Mouse (Mus musculus) MEL (cell line): Measurements from ENCODE around the gene Bub1b. TPM values are rescaled to one million over a fixed set of nuclear protein-coding genes. Genes with fewer than 3 reads are reported as not detected.

ENCODE experiments used
- DNase-seq: peaks from one replicate; pipeline ENCODE4 v3.0.0; 2011; ENCODE audit warnings: low read depth, low spot score
- H3K27ac ChIP-seq: 2 replicates; pipeline ENCODE4 v1.5.1; 2012; ENCODE audit warnings: low read depth, mild to moderate bottlenecking, control low read depth, low read length, moderate library complexity; ENCODE audit not compliant: control insufficient read depth
- H3K27me3 ChIP-seq, 2 experiments: fragments of 150-350 bp in 1 of 2; sonication (generic) in 1 of 2; 2 replicates each; pipeline ENCODE4 v1.6.1; 2012; ENCODE audit warnings: low read length in 2 of 2, mild to moderate bottlenecking in 2 of 2, improper control_type of control experiment in 1 of 2, moderate library complexity in 1 of 2; ENCODE audit not compliant: insufficient read depth in 2 of 2, control insufficient read depth in 1 of 2
- H3K36me3 ChIP-seq, 2 experiments: 2 replicates each; pipeline ENCODE4 v1.6.1; 2012 to 2014; ENCODE audit warnings: low read length in 2 of 2, improper control_type of control experiment in 1 of 2, inconsistent platforms in 1 of 2, mild to moderate bottlenecking in 1 of 2; ENCODE audit not compliant: insufficient read depth in 2 of 2, control insufficient read depth in 1 of 2
- H3K4me1 ChIP-seq, 2 experiments: fragments of 150-350 bp in 1 of 2; sonication (generic) in 1 of 2; 2 replicates each; pipeline ENCODE4 v1.6.1; 2012; ENCODE audit warnings: low read length in 2 of 2, improper control_type of control experiment in 1 of 2, mild to moderate bottlenecking in 1 of 2; ENCODE audit not compliant: insufficient read depth in 2 of 2, control insufficient read depth in 1 of 2
- H3K4me3 ChIP-seq, 2 experiments: fragments of 150-350 bp in 1 of 2; sonication (generic) in 1 of 2; 2 replicates each; pipeline ENCODE4 v1.5.1; 2012; ENCODE audit warnings: low read depth in 2 of 2, low read length in 2 of 2, mild to moderate bottlenecking in 2 of 2, moderate library complexity in 2 of 2, control low read depth in 1 of 2, improper control_type of control experiment in 1 of 2; ENCODE audit not compliant: control insufficient read depth in 1 of 2, insufficient read depth in 1 of 2
- H3K79me2 ChIP-seq: 2 replicates; pipeline ENCODE4 v1.6.1; 2012; ENCODE audit warnings: mild to moderate bottlenecking, low read length, moderate library complexity; ENCODE audit not compliant: control insufficient read depth, poor library complexity, insufficient read depth
- H3K9ac ChIP-seq: 2 replicates; pipeline ENCODE4 v1.6.1; 2012; ENCODE audit warnings: low read depth, mild to moderate bottlenecking, control low read depth, low read length, moderate library complexity; ENCODE audit not compliant: control insufficient read depth, poor library complexity, severe bottlenecking
- H3K9me3 ChIP-seq: fragments of 150-350 bp; sonication (generic); replicated peaks from 2 replicates; pipeline ENCODE4 v1.6.1; 2012; ENCODE audit warnings: mild to moderate bottlenecking, low read length, improper control_type of control experiment, moderate library complexity; ENCODE audit not compliant: insufficient read depth
- BHLHE40 ChIP-seq: IDR thresholded peaks from 2 replicates; pipeline ENCODE4 v1.6.1; 2012; ENCODE audit warnings: low read depth, mild to moderate bottlenecking, inconsistent platforms, low read length, improper control_type of control experiment, borderline replicate concordance
- CHD1 ChIP-seq: IDR thresholded peaks from 2 replicates; pipeline ENCODE4 v1.6.1; 2012; ENCODE audit warnings: low read depth, mild to moderate bottlenecking, inconsistent platforms, low read length, improper control_type of control experiment
- CHD2 ChIP-seq: IDR thresholded peaks from 2 replicates; pipeline ENCODE4 v1.6.1; 2011; ENCODE audit warnings: low read length, improper control_type of control experiment
- CTCF ChIP-seq, 3 experiments: IDR thresholded peaks in 2 of 3; conservative IDR thresholded peaks in 1 of 3; 2 replicates each; pipeline ENCODE4 v1.5.1; 2011 to 2012; ENCODE audit warnings: low read length in 3 of 3, low read depth in 2 of 3, mild to moderate bottlenecking in 2 of 3, improper control_type of control experiment in 1 of 3, inconsistent platforms in 1 of 3, mixed read lengths in 1 of 3, moderate library complexity in 1 of 3; ENCODE audit not compliant: control insufficient read depth in 1 of 3, insufficient read depth in 1 of 3, poor library complexity in 1 of 3, severe bottlenecking in 1 of 3
- E2F4 ChIP-seq: IDR thresholded peaks from 2 replicates; pipeline ENCODE4 v1.6.1; 2011; ENCODE audit warnings: low read depth, low read length, improper control_type of control experiment, borderline replicate concordance
- EP300 ChIP-seq, 2 experiments: IDR thresholded peaks; 2 replicates each; pipeline ENCODE4 v1.6.1; 2011; ENCODE audit warnings: improper control_type of control experiment in 2 of 2, low read length in 2 of 2, low read depth in 1 of 2, mild to moderate bottlenecking in 1 of 2
- ETS1 ChIP-seq: IDR thresholded peaks from 2 replicates; pipeline ENCODE4 v1.6.1; 2012; ENCODE audit warnings: low read depth, mild to moderate bottlenecking, inconsistent platforms, low read length, improper control_type of control experiment, moderate library complexity
- GATA1 ChIP-seq: IDR thresholded peaks from 2 replicates; pipeline ENCODE4 v1.6.1; 2011; ENCODE audit warnings: low read depth, low read length, improper control_type of control experiment
- JUND ChIP-seq: IDR thresholded peaks from 2 replicates; pipeline ENCODE4 v1.6.1; 2011; ENCODE audit warnings: low read depth, mild to moderate bottlenecking, improper control_type of control experiment, low read length
- KAT2A ChIP-seq: conservative IDR thresholded peaks from 2 replicates; pipeline ENCODE4 v1.6.1; 2012; ENCODE audit warnings: low read depth, low read length, improper control_type of control experiment, inconsistent platforms
- MAX ChIP-seq: IDR thresholded peaks from 2 replicates; pipeline ENCODE4 v1.6.1; 2011; ENCODE audit warnings: low read length, improper control_type of control experiment
- MAZ ChIP-seq: IDR thresholded peaks from 2 replicates; pipeline ENCODE4 v1.6.1; 2012; ENCODE audit warnings: low read depth, mild to moderate bottlenecking, inconsistent platforms, low read length, improper control_type of control experiment
- MEF2A ChIP-seq: IDR thresholded peaks from 2 replicates; pipeline ENCODE4 v1.6.1; 2014; ENCODE audit warnings: low read depth, mild to moderate bottlenecking, inconsistent platforms, low read length, improper control_type of control experiment; ENCODE audit not compliant: poor library complexity, insufficient replicate concordance, severe bottlenecking; ENCODE audit errors: extremely low read depth
- MXI1 ChIP-seq: IDR thresholded peaks from 2 replicates; pipeline ENCODE4 v1.6.1; 2011; ENCODE audit warnings: mild to moderate bottlenecking, low read depth, low read length, improper control_type of control experiment
- NELFE ChIP-seq: IDR thresholded peaks from 2 replicates; pipeline ENCODE4 v1.6.1; 2011; ENCODE audit warnings: low read depth, low read length, improper control_type of control experiment
- POLR2AphosphoS5 ChIP-seq: IDR thresholded peaks from 2 replicates; pipeline ENCODE4 v1.6.1; 2012; ENCODE audit warnings: low read depth, borderline replicate concordance, mild to moderate bottlenecking, inconsistent platforms, low read length, moderate library complexity, mixed read lengths
- SIN3A ChIP-seq: IDR thresholded peaks from 2 replicates; pipeline ENCODE4 v1.6.1; 2012; ENCODE audit warnings: low read length, improper control_type of control experiment, inconsistent platforms
- SMC3 ChIP-seq: IDR thresholded peaks from 2 replicates; pipeline ENCODE4 v1.6.1; 2011; ENCODE audit warnings: low read depth, low read length, improper control_type of control experiment
- TAL1 ChIP-seq: IDR thresholded peaks from 2 replicates; pipeline ENCODE4 v1.6.1; 2012; ENCODE audit warnings: mild to moderate bottlenecking, inconsistent platforms, low read length, moderate library complexity, mixed read lengths
- TBP ChIP-seq: IDR thresholded peaks from 2 replicates; pipeline ENCODE4 v1.8.0; 2011; ENCODE audit warnings: low read depth, low read length, improper control_type of control experiment
- TCF12 ChIP-seq: IDR thresholded peaks from 2 replicates; pipeline ENCODE4 v1.6.1; 2014; ENCODE audit warnings: low read depth, mild to moderate bottlenecking, inconsistent platforms, low read length, improper control_type of control experiment, moderate library complexity
- UBTF ChIP-seq: IDR thresholded peaks from 2 replicates; pipeline ENCODE4 v1.6.1; 2012; ENCODE audit warnings: low read depth, mild to moderate bottlenecking, inconsistent platforms, low read length, improper control_type of control experiment, moderate library complexity, borderline replicate concordance; ENCODE audit not compliant: insufficient read depth
- ZC3H11A ChIP-seq: IDR thresholded peaks from 2 replicates; pipeline ENCODE4 v1.6.1; 2012; ENCODE audit warnings: low read depth, mild to moderate bottlenecking, inconsistent platforms, low read length, improper control_type of control experiment
- ZKSCAN1 ChIP-seq: IDR thresholded peaks from 2 replicates; pipeline ENCODE4 v1.6.1; 2012; ENCODE audit warnings: low read depth, mild to moderate bottlenecking, inconsistent platforms, low read length, improper control_type of control experiment, moderate library complexity
- ZMIZ1 ChIP-seq: IDR thresholded peaks from 2 replicates; pipeline ENCODE4 v1.6.1; 2012; ENCODE audit warnings: low read depth, mild to moderate bottlenecking, inconsistent platforms, low read length, improper control_type of control experiment, moderate library complexity
- ZNF384 ChIP-seq: IDR thresholded peaks from 2 replicates; pipeline ENCODE4 v1.6.1; 2012; ENCODE audit warnings: low read depth, mild to moderate bottlenecking, inconsistent platforms, low read length, improper control_type of control experiment
- polyA plus RNA-seq, 2 experiments: library from polyadenylated mRNA; stranded (reverse) in 1 of 2; unstranded in 1 of 2; fragments of >175 nt in 1 of 2; fragments of >200 nt in 1 of 2; gene quantifications; 2 replicates each; pipeline versions ENCODE4 v1.2.1 to v1.2.4; 2012; ENCODE audit warnings: low replicate concordance in 2 of 2, low read depth in 1 of 2; ENCODE audit not compliant: insufficient read length in 2 of 2, insufficient read depth in 1 of 2, missing spikeins in 1 of 2
- total RNA-seq: library from RNA; depleted of rRNA; stranded (reverse); fragments of 300-350 nt; gene quantifications from 2 replicates; pipeline ENCODE4 v1.2.3, GENCODE M21; 2012

The Bub1b gene
- total and polyA plus RNA-seq, 3 experiments = 87.5 to 120 TPM; not detected in 1

GRCm38 (mm10) chr2:118667181-118667580, 69.2 kb downstream of the Bub1b start:
- no peaks in the 10 kb centered on the region for H3K27me3 ChIP-seq
- no peak overlapping the region for H3K4me3 ChIP-seq
- DNase-seq = no peak
- TF ChIP-seq ZMIZ1 = no peak
- TF ChIP-seq MEF2A = no peak
- no peak for TF ChIP-seq TAL1
- TF ChIP-seq NELFE = no peak
- peaks cover 3 to 15% of the 10 kb centered on the region in 2 experiments for H3K4me1 ChIP-seq
- no peaks in the 10 kb centered on the region for H3K9me3 ChIP-seq
- no peak overlapping the region for H3K27ac ChIP-seq
- H3K79me2 ChIP-seq = peaks cover 15% of the 10 kb centered on the region
- peaks cover 0 to 9% of the 10 kb centered on the region in 2 experiments; a peak in 2 of 4 replicates for H3K36me3 ChIP-seq
- H3K9ac ChIP-seq = no peak overlapping the region

GRCm38 (mm10) chr2:118669245-118669644, 71.2 kb downstream of the Bub1b start:
- H3K4me3 ChIP-seq = no peak overlapping the region
- H3K9ac ChIP-seq = no peak overlapping the region
- H3K27ac ChIP-seq = no peak overlapping the region
- no peak for DNase-seq
- peaks cover 6% of the 10 kb centered on the region for H3K79me2 ChIP-seq
- TF ChIP-seq MEF2A = no peak
- TF ChIP-seq ETS1 = no peak
- TF ChIP-seq ZC3H11A = no peak
- no peak for TF ChIP-seq TAL1
- TF ChIP-seq EP300 (IDR thresholded peaks at IDR 0.05; ENCODE audit: low read depth in 1 of 2, low read length in 2 of 2) = no peak
- TF ChIP-seq CHD1 = no peak
- no peak for TF ChIP-seq MAZ
- TF ChIP-seq E2F4 = no peak
- no peak for TF ChIP-seq KAT2A
- TF ChIP-seq ZNF384 = no peak
- H3K36me3 ChIP-seq = peaks cover 0 to 6% of the 10 kb centered on the region in 2 experiments; a peak in 1 of 4 replicates
- no peaks in the 10 kb centered on the region for H3K9me3 ChIP-seq
- peaks cover 0 to 9% of the 10 kb centered on the region in 2 experiments; a peak in 1 of 4 replicates for H3K4me1 ChIP-seq
- no peaks in the 10 kb centered on the region for H3K27me3 ChIP-seq

GRCm38 (mm10) chr2:118669785-118670184, 71.8 kb downstream of the Bub1b start:
- Histone ChIP-seq H3K79me2 (peaks cover under 1% of the 10 kb centered on the region), H3K27me3 (no peaks in the 10 kb centered on the region), H3K4me1 (peaks cover 0 to 6% of the 10 kb centered on the region in 2 experiments; a peak in 1 of 4 replicates), H3K9me3 (no peaks in the 10 kb centered on the region), H3K9ac (no peak overlapping the region), H3K36me3 (peaks cover 0 to 3% of the 10 kb centered on the region in 2 experiments; a peak in 1 of 4 replicates), H3K4me3 (no peak overlapping the region), H3K27ac (no peak overlapping the region)
- no peak for DNase-seq
- TF ChIP-seq SIN3A = no peak
- no peak for TF ChIP-seq JUND
- no peak for TF ChIP-seq CTCF (IDR thresholded peaks at IDR 0.05 in 2 of 3, conservative IDR thresholded peaks at IDR 0.05 in 1 of 3; ENCODE audit: control insufficient read depth in 1 of 3, insufficient read depth in 1 of 3, low read depth in 2 of 3, low read length in 3 of 3, poor library complexity in 1 of 3, severe bottlenecking in 1 of 3)
- TF ChIP-seq ZKSCAN1 = no peak
- TF ChIP-seq POLR2AphosphoS5 = no peak
- TF ChIP-seq ZMIZ1 = no peak
- TF ChIP-seq CHD2 = no peak
- TF ChIP-seq MXI1 = no peak
- no peak for TF ChIP-seq TBP
- TF ChIP-seq MAX = no peak
- no peak for TF ChIP-seq TCF12
- no peak for TF ChIP-seq E2F4
- no peak for TF ChIP-seq ZC3H11A
- TF ChIP-seq UBTF = no peak
- no peak for TF ChIP-seq SMC3
- TF ChIP-seq BHLHE40 = no peak
- TF ChIP-seq GATA1 = no peak
